Mouse (Mus musculus): Measurements from ENCODE around the gene Paics.
A peak's percentile ranks its signal among the peaks of the same experiment; 100 is the strongest.

Gene Paics

DNA sequence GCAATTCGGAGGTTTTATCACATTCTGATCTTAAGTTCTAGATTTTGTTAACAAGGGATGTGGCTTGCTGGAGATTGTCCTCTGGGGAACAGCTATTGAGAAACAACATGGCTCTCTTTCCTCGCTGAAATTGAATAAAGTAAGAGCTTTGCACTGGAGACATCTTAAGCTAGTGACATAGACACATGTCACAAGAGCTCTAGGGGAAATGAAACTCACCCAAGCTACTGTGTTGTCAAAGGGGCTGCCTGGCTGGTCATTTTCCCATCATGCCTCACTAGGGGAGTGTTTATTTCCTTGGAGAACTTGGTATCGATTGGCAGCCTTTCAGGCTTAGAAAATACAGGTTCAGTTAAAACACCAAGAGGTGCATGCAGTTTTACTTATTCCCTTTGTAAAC lies 62.1 kb downstream of the Paics start:
- no peak for DNase-seq

DNA sequence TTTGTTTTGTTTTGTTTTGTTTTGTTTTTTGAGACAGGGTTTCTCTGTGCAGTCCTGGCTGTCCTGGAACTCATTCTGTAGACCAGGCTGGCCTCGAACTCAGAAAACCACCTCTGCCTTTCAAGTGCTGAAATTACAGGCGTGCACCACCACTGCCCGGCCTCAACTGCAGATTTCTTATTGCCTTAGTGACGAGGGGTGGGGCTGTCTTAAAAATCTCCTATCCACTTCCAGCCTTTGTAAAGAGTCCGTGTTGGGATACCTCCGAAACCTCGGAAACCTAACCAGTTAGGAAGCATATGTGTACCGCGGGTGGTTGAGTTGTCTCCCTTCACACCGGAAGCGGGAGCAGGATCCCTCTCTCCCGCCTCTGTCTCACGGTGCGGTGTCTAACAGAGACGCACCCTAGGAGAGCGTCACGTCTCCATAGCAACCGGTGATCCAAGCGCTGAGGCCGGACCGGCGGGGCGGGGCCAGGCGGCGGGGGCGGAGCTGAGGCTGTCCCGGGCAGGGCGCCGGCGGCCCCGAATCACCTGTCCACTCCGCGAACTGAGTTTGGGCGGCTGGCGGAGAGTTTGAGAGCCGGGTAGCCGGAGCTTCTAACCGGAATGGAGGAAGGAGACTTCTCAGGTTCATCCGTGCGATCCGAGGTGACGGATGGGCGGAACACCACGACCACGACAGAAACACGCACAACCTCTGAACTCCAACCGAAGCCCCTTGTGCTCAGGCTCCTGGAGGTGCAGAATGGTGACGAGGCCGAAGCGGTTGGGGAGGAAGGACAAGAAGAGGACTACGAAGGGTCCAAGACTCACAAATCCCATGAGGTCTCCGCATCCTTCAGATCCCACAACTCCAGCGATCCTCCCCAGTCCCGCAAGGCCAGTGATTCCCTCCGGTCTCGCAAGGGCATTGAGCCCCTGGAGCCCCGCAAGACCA lies 64.7 kb downstream of the Paics start, which contains the start of gene Thegl:
Thegl (plus strand) TSS at position 480 of the 939 bp plus-strand sequence.
- DNase-seq: peak; percentile 83
